Mouse (Mus musculus): Measurements from ENCODE around the gene Gm45785. TPM values are rescaled to one million over a fixed set of nuclear protein-coding genes. Genes with fewer than 3 reads are reported as not detected.

Gm45785 gene
- total and polyA plus RNA-seq, 3 experiments: 0.44 TPM; not detected in 2

DNA sequence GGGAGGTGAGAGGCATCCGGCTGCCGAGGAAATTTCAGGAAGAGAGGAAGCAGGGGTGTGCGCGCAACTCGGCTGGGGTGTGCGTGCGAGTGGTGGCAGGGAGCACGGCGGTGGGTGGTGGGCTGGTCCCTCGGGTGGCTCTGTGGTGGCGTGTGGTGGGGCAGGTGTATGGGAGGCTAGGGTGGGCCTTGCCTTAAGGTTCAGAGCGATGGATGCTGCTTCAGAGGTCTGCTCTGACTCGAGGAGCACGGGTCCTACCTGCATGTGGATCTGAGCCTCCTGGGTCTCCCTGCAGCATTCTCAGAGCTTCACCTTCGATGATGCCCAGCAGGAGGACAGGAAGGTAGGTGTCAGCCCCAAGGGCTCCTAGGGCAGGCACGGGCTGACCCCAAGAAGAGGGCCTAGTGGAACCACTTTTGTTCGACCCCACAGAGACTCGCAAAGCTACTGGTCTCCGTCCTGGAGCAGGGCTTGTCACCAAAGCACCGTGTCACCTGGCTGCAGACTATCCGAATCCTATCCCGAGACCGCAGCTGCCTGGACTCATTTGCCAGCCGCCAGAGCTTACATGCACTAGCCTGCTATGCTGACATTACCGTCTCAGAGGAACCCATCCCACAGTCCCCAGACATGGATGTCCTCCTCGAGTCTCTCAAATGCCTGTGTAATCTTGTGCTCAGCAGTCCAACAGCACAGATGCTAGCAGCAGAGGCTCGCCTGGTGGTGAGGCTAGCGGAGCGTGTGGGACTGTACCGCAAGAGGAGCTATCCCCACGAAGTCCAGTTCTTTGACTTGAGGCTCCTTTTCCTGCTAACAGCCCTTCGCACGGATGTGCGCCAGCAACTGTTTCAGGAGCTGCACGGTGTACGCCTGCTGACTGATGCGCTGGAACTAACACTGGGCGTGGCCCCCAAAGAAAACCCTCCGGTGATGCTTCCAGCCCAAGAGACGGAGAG lies 1.7 kb upstream of the Gm45785 start, which contains the start of gene Bet1l:
TSS of gene Bet1l (minus strand) at position 28 of the 956 bp plus-strand sequence.
- DNase-seq: no peak

DNA sequence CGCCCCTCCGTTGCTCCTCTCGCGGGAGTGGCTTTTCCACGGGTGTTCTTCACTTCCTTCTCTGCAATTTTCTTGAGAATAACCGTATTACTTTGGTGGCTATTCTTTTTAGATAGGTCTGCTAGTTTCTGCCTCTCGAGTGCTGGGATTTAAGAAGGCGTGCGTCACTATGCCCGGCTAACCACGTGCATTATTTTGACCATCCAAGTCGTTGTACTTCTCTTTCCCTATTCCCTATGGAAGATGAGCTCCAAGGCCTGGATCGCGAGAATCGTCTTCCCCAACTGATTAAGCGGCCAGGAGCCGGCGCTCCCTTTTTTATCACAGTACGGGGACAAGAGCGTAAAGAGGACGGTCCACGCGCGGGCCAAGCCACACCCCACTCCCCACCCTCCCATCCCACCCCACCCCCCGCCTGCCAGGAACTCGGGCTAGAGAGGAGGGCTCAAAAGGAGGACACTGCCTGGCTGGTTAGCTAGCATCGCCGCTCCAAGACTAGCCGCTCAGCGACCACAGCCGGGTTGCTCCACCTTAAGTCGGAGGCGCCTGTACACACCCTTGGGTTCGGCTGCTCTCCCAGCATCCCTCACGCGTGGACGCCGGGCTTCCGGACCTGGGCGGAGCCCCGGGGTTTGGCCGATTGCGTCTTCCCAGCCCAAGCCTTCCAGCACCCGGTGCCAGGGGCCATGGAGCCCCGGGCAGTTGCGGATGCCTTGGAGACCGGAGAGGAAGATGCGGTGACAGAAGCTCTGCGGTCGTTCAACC lies 836 bp upstream of the Gm45785 start, which contains the start of gene Ric8a:
TSS of gene Ric8a (plus strand) at position 173 of the 765 bp plus-strand sequence.
- DNase-seq: peak; percentile 96

DNA sequence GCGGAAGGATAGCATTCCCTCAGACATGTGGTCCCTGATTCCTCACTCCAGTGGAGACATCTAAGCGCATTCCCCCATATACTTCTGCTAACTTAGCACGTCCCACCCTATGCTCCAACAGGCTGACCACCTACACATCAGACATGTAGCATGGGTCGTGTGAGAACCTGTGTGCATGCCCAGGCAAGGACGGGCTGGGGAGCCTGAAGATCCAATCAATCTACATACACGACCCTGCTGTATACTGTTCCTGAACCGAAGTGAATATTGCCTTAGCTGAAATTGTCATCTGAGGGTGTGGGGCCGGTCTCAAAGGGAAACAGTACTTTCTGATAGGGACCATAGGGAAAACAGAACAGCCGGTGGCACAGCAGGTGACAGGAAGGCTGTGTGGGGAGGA lies 950 bp downstream of the Gm45785 start:
- no peak for DNase-seq

DNA sequence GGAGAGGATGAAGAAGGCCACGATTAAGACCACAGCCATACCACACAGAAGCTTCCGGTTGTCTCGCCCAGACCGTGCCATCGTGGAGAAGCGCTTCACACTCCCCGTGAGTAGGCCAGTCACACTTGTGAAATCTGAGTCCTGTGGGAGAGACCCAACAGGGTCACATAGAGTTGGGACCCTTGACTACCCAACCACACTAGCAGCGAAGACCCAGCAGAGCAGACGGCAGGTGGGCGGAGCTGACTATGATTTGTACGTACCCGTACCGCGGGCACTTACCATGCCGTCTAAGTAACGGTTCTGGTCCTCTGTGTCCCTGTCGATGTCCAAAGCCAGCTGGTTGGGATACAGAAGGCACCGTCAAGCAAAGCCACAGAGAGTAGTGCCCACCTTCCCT lies 1.6 kb downstream of the Gm45785 start:
- DNase-seq: no peak

DNA sequence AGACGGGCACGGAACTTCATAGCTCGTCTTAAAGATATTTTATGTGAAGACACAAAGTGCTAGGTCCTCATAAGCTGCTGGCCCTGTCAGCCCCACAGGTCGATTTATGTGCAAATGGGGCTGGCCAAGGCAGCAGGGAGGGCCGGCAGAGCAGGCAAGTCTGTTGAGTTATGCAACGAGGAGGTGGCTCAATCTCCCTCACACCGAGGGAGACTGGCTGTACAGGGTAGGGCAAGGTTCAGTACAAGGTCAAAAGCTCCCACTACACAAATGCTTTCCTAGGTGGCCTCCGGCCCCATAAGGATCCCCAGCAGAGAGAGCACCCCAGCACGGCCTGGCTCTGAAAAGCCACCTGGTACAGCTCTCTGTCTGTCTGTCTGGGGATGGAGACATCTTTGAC lies 2.7 kb downstream of the Gm45785 start:
- DNase-seq: peak; percentile 81

DNA sequence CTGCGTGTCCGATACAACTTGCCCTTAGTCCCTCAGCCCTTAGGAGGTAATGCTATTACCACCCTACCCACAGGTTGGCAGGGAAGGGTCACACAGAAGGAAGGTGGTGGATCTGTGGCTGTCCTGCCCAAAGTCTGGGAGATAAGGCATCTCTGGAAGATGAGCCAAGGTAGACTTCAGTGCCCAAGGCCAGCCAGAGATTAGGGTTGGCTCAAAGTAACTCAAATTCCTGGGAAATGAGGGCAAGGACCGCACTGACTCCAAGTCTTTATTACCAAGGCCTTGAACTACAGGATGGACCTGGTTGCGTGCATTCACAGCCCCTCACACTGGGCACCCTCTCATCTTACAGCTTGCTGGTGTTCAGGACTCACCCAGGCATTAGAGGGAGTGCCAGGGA lies 4.2 kb downstream of the Gm45785 start:
- DNase-seq: peak; percentile 75

DNA sequence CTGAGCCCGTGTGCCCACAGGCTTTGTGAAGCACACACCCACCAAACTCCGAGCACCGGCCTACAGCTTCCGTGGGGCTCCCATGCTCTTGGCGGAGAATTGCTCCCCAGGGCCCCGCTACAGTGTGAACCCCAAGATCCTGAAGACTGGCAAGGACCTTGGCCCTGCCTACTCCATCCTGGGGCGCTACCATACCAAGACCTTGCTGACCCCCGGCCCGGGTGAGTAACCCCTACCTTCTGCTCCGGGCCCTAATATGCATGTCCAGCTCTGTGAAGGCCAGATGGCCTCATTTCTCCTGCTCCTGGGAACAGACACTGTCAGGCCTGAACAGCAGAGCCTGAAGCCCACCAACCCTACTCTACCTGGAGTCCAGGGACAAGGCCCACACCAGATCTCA lies 7.5 kb downstream of the Gm45785 start:
- no peak for DNase-seq

DNA sequence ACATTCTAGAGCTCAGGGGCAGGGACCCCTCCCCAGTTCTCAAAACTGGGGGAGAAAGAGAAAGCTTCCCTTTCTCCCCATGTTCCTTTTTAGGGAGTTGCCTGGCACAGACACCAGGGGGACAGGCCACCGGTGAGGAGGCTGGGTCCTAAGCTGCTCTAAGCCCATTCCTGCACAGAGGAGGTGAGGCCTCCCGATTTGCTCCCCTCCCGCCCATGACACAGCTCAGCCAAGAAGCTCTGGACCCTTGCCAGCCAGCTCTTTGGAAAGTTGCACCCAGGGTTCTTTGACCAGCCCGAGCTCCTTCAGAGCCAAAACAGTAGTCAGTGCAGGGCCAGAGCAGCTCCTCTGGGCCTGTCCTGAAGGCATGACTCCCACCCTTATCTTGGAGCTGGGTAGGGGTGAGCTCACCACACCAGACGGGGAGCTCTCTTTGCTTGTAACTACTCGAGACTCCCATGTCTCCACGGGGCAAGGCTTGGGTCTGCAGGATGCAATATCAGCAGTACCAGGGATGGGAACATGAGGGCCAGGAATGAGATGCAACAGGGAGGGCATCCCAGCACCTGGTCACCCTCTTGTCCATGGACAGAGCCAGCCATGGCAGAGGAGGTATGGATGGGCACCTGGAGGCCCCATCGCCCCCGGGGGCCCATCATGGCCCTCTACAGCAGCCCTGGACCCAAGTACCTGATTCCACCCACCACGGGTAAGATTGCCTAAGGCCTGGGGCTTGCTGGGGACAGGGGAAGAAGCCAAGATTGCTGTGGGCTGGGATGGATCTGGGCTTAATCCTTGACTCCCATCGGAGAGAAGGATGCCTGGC lies 8.2 kb downstream of the Gm45785 start, which contains the start of gene Odf3:
TSS of gene Odf3 (plus strand) at position 51 of the 826 bp plus-strand sequence.
- peak; percentile 87 for DNase-seq

DNA sequence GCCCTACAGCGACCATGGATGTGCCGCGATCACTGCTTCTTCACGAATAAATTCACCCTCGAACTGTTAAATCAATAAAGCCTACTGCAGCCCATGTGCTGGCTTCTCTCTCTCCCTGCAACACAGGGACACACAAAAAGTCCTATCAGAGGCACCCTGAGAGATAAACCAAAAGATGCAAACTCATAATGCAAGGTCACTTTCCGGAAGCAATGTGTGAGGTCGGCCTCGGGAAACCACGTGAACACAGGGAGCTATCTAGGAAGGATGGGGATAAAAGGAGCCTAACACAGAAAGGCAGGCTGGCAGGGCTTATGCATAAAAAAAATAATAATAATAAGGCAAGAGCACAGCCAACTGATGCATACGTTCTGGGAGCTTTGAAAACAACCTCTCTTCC lies 9.5 kb downstream of the Gm45785 start:
- peak; percentile 49 for DNase-seq

DNA sequence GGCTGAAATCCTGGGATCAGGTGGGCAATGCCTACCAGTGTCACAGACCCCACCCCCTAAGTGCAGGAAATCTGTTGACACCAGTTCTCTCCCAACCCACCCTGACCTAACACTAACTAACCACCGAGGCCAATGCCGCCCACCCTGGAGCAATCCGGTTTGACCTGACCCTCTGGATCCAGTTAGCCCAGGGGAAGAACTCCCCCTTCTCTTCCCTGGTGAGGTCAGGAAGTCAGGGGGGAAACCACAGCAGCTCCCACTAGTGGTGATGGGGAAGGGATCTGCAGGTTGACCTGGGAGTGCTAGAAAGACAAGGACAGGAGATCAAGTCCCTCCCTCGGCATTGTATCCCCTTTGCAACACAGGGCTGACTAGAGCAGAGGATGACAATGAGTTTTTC lies 10.4 kb downstream of the Gm45785 start:
- DNase-seq: no peak

DNA sequence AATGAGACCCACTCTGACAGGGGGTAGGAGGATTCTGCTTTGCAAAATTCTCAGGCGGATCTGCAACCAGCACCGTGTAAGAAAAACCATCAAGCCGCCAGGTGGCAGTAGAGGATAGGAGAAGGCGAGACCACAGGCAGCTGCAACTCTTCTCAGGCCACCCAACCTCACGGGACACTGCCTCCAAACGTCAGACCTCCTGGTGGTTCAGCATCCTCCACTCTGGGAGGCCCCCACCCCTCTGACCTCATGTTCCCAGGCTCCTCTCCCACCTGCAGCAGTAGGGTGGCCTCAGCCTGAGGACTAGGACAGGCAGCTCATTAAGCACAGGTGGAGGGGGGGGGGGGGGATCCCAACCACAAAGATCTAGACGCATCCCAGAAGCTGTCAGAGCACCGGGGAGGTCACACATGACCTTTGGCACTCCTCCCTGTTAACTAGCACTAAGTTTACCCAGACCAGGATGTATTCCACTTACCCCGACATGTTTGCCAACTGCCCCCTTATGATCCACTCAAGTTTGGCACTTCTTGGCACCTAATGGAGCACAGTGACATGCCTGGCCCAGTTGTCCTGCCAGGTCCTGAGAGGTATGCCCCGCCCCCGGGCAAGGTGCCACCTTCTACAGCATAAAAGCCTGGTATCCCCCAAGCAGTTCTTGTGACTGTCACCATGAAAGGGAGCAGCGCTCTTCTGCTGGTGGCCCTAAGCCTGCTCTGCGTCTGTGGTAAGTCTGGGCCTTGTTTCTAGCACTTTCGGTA lies 11.0 kb downstream of the Gm45785 start, which contains the start of gene Scgb1c1:
TSS of gene Scgb1c1 (plus strand) at position 643 of the 761 bp plus-strand sequence.
- peak; percentile 89 for DNase-seq

DNA sequence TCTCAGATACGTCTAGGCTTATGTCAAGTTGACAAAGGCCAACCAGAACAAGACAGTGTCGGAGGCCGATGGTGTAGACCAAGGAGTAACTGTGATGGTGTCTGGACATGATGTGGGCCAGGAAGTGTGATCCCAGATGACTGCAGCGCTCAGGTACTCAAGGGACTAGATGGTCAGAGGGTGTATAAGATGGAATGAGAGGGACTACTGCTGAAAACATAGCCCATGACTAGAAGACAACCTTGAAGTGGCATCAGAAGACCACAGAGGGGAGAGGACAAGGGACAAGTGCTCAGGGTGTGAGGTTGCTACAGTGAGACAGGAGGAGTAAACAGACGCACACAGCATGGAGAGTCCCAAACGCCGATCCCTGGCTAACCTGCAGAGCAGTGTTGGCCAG lies 12.3 kb downstream of the Gm45785 start:
- no peak for DNase-seq

DNA sequence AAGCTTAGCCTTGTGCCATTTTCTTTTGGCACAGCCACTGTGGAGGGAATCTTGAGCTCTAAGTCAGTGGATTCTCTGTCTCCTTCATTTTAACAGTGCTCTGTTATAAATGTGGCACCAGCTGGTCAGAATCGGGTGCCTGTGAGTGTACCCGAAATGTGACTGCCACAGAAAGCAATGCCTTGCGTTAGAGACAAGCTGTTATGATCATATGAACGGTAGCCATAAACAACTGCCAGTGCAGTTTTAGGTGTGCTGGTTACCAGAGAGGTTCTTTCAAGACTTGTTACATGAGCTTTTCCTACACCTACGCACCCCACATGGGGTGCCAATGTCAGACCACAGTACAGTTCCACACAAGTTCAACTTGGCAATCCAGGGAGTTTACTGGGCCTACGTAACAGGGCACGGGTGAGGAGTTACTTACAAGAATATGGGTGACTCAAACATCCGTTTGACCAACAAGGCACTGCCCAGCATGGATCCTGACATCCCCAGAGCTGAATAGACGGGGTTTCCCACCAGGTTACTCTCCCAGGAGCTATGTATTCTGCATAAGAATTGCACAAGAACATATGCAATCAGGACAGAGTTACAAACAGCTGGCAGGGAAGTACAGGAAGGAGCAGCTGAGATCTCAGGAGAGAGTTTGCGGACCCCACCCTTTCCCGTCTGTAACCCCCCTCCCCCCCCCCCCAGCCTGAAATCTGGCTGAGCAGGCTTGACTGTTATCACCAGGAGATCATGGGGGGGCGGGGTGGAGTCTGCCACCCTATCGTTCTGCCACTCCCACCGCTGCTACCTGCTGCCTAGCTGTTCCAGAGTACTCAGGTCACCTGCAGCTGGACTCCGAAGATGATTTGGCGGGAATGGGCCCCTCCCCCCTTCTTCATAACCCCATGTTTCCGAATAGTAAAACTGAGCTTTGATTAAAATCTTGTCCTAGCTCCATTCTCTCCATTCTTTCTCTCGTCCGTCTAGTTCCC lies 15.1 kb downstream of the Gm45785 start:
- DNase-seq: no peak

DNA sequence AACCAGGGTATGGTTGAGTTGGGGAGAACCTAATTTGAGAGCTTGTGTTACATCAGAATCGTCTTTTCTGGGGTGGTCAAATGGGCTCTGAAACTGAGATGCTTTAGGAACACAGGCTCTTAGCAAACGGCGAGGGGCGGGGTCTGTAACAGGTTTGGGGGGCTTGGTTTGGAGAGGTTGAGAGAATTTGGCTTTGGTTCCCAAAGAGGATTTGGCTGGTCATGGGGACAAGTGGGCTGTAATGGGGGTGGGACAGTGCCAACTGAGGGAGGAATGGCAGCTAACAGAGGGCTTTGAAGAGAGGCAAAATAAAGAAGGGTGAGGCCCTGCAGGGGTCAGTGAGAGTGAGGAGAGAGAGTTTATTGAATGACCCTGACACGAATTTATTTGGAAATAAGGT lies 16.6 kb downstream of the Gm45785 start:
- DNase-seq: no peak

DNA sequence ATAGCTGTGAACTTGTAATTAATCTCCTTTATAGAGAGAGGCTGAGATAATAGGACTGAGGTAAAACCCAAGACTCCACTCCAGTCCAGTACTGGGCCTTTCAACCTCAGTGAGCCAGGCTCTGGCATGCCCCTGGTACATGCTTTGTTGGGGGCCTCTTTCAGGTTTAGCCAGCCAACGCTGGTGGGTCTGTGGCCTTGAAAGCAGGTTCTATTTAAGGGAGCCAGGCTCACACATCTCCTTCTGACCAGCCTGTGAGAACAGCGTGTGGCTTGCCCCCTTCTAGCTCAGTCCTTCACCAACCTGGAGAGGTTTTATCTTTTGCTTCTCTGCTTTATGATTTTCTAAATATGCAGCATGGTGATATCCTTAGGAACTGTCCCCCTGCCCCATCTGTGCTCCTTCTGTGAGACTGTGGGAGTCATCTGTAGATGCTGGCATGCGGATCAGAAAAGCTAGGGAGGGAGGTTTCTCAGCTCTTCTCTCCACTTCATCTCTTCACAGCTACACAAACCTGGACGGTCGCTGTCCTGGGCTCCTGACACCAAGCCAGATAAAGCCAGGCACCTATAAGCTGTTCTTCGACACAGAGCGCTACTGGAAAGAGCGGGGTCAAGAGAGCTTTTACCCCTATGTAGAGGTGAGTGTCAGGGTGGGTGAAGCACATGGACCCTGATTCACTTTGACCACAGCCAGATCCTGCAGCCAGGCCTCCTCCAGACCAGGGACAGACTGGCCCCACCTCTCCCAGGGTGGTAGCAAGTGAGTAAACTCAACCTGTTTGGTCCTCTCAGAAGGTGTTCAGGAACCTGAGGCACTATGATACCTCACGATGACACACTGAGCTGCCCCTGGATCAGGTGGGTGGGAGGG lies 19.7 kb downstream of the Gm45785 start:
- no peak for DNase-seq

DNA sequence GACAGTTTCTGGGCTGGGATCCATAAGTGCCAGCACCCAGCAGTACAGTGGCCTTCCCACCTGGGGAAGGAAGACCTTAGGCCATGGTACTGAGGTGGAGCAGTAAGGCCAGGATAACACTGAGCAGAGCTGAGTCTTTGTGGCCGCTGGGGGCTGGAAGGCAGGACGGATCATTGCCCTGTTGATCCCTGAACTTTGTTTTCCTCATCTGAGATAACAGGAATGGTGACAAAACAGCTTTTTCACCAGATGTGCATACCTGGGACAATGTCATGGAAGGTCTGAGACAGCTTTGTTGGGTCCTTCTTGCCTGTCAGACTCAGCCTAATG lies 20.4 kb downstream of the Gm45785 start:
- DNase-seq: no peak

DNA sequence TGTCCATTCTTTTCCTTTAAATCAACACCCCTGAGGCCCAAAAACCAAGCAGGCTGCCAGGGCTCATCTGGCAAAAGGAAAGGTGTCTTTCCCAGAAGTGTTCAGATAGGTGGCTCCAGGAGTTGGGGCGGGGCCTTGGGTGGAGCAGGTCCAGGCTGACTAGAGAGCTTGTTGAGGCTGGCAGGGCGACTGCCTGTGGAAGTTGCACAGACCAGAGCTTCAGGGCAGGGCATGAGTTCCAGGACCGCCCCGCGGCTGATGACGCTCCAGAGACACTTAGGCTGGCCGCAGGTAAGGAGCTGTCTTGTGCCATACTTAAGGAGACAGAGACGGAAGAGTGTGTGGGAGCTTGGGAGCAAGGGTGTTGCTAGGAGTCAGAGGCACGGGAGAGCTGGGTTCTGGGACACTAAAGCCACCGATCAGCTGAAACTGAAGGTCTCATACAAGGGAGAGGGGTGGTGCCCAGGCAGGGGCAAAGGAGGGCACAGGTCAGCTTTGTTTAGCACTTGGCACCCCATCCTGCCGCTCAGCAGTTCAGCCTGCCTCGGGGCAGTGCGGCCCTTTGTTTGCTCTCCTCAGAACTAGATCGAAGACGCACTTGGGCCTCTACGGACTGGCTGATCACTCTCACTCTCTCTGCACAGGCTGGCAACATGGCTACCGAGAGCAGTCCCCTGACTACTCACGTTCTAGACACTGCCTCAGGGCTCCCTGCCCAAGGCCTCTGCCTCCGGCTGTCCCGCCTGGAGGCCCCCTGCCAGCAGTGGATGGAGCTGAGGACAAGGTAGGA lies 21.0 kb downstream of the Gm45785 start, which contains the start of gene Urah:
TSS of gene Urah (plus strand) at position 51 of the 790 bp plus-strand sequence.
- DNase-seq: peak; percentile 79

DNA sequence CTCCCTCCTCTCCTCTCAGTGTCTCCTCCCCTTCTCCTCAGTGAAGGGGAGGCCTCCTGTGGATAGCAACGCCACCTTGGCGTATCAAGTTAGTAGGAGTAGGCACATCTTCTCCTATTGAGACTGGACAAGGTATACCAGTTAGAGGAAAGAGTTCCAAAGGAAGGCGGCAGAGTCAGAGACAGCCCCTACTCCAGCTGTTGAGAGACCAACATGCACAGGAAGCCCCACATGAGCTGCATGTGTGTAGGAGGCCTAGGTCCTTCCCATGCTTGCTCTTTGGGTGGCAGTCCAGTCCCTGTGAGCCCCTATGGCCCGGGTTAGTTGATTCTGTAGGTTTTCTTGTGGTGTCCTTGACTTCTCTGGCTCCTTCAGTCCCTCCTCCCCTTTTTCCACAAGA lies 22.8 kb downstream of the Gm45785 start:
- no peak for DNase-seq
